Mouse (Mus musculus) C2C12 (cell line): ENCODE data around the gene Ppip5k2. TPM values are rescaled to one million over a fixed set of nuclear protein-coding genes. Genes with fewer than 3 reads are reported as not detected.

Experiments
- H3K27me3 ChIP-seq: one replicate; pipeline ENCODE4 v1.6.1; 2011; ENCODE audit not compliant: control insufficient read depth, insufficient read depth, insufficient read length
- H3K36me3 ChIP-seq: one replicate; pipeline ENCODE4 v1.6.1; 2011; ENCODE audit not compliant: control insufficient read depth, insufficient read depth
- H3K4me3 ChIP-seq: one replicate; pipeline ENCODE4 v1.5.1; 2011; ENCODE audit warnings: mild to moderate bottlenecking, control low read depth; ENCODE audit not compliant: poor library complexity, insufficient read depth, severe bottlenecking
- H3K79me2 ChIP-seq: one replicate; pipeline ENCODE4 v1.6.1; 2011; ENCODE audit not compliant: control insufficient read depth, insufficient read depth
- H3K79me3 ChIP-seq: one replicate; pipeline ENCODE4 v1.6.1; 2011; ENCODE audit warnings: low read depth, control low read depth
- H3ac ChIP-seq: one replicate; pipeline ENCODE3; 2011; ENCODE audit warnings: low read depth; ENCODE audit not compliant: control insufficient read depth, insufficient read length
- CEBPB ChIP-seq: IDR thresholded peaks from one replicate; pipeline ENCODE4 v1.6.1; 2011; ENCODE audit warnings: low read depth, mild to moderate bottlenecking, control low read depth, moderate library complexity
- CTCF ChIP-seq: IDR thresholded peaks from one replicate; pipeline ENCODE4 v1.5.1; 2011; ENCODE audit not compliant: control insufficient read depth, insufficient read depth, insufficient read length
- FOSL1 ChIP-seq: IDR thresholded peaks from one replicate; pipeline ENCODE4 v1.8.0; 2011; ENCODE audit warnings: mild to moderate bottlenecking, low read length; ENCODE audit not compliant: poor library complexity, insufficient read depth, severe bottlenecking
- MAX ChIP-seq: IDR thresholded peaks from one replicate; pipeline ENCODE4 v1.6.1; 2011; ENCODE audit warnings: mild to moderate bottlenecking, control low read depth
- MYOD1 ChIP-seq: IDR thresholded peaks from one replicate; pipeline ENCODE4 v1.6.1; 2011; ENCODE audit warnings: low read depth; ENCODE audit not compliant: control insufficient read depth, insufficient read length
- MYOG ChIP-seq: IDR thresholded peaks from one replicate; pipeline ENCODE4 v1.6.1; 2011; ENCODE audit not compliant: control insufficient read depth, insufficient read length; ENCODE audit errors: extremely low read depth
- USF1 ChIP-seq: IDR thresholded peaks from one replicate; pipeline ENCODE4 v1.6.1; 2011; ENCODE audit warnings: low read depth, mild to moderate bottlenecking, control low read depth, moderate library complexity
- polyA plus RNA-seq: library from polyadenylated mRNA; unstranded; fragments of >200 nt; fragmentation: generic; extraction: Trizol; gene quantifications from one replicate; pipeline ENCODE4 v1.2.1, GENCODE M21; 2012; ENCODE audit warnings: missing spikeins

Ppip5k2 gene
- polyA plus RNA-seq, 1 experiment = 3.8 TPM

DNA sequence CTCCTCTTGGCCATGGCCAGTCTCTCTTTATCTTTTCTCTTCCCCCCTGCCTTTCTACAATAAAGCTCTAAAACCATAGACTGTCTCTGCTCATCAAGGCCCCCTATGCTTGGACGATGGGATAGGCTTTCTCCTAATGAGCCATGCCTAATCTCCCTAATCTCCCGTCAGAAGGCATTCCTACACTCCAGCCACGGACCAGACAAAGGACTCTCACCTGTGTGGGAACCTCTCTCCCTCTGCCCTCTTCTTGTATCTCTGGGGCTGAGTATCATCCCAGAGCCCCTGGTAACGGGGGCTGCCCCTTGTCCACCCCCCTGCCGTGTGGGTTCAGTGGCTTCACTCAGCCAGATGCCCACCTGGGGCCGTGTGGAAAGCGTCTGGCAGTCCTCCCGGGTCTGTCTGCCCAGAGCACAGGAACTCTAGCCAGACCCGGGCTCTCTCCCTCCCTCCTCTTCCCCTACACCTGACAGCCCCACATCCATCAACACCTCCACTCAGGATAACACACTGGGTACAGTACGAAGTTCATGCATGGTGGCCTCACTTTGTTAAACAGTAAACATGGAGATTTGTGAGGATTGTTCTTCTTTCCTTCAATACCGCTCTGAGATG, 71.1 kb downstream of the Ppip5k2 start:
- Histone ChIP-seq H3K27me3 (no peaks in the 10 kb centered on the region), H3K79me3 (no peaks in the 10 kb centered on the region), H3K36me3 (no peaks in the 10 kb centered on the region), H3K4me3 (no peak overlapping the region), H3K79me2 (no peaks in the 10 kb centered on the region), H3ac (no peak overlapping the region)
- TF ChIP-seq CEBPB (no peak), USF1 (no peak), MAX (no peak), FOSL1 (no peak), MYOD1 (no peak), MYOG (no peak), CTCF (no peak)

DNA sequence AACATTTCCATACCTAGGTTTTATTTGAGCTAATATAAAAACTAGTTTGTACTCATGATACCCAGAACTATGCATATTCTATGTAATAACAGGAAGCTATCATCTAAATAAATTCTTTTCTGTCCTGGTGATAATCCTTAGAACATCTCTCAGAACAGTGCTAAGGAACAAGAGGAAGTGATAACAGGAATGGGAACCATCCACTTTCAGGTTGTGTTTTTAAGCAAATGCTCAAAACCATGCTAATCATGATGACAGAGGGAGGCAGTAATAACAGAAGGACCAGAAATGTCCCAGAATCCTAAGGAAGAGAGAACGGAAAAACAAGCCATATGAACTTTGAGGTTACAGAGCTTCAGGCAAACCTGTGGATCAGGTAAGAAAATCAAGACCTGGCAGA, 72.9 kb downstream of the Ppip5k2 start:
- no peaks in the 10 kb centered on the region for H3K79me3 ChIP-seq
- H3ac ChIP-seq = no peak overlapping the region
- H3K4me3 ChIP-seq = no peak overlapping the region
- no peaks in the 10 kb centered on the region for H3K27me3 ChIP-seq
- H3K36me3 ChIP-seq = no peaks in the 10 kb centered on the region
- TF ChIP-seq USF1 = no peak
- no peak for TF ChIP-seq MYOG
- TF ChIP-seq FOSL1 = no peak
- H3K79me2 ChIP-seq = no peaks in the 10 kb centered on the region

- no peak for TF ChIP-seq CTCF
- no peak for TF ChIP-seq CEBPB
- TF ChIP-seq MAX = no peak
- TF ChIP-seq MYOD1 = no peak
- no peak for TF ChIP-seq USF1
- no peak for TF ChIP-seq FOSL1
- no peak for TF ChIP-seq MYOG
- no peaks in the 10 kb centered on the region for H3K79me3 ChIP-seq
- H3K36me3 ChIP-seq = no peaks in the 10 kb centered on the region
- no peaks in the 10 kb centered on the region for H3K27me3 ChIP-seq
- no peaks in the 10 kb centered on the region for H3K79me2 ChIP-seq
- no peak overlapping the region for H3ac ChIP-seq
- H3K4me3 ChIP-seq = no peak overlapping the region
Measured at GRCm38 (mm10) chr1:97693825-97694224, 76.4 kb downstream of the Ppip5k2 start.

- Histone ChIP-seq H3ac (no peak overlapping the region), H3K36me3 (no peaks in the 10 kb centered on the region), H3K4me3 (no peak overlapping the region), H3K79me3 (no peaks in the 10 kb centered on the region), H3K27me3 (no peaks in the 10 kb centered on the region), H3K79me2 (no peaks in the 10 kb centered on the region)
- TF ChIP-seq MYOD1 = no peak
- no peak for TF ChIP-seq FOSL1
- no peak for TF ChIP-seq USF1
- no peak for TF ChIP-seq CTCF
- TF ChIP-seq MAX = no peak
- no peak for TF ChIP-seq MYOG
- no peak for TF ChIP-seq CEBPB
Measured at GRCm38 (mm10) chr1:97688756-97689155, 81.5 kb downstream of the Ppip5k2 start.

DNA sequence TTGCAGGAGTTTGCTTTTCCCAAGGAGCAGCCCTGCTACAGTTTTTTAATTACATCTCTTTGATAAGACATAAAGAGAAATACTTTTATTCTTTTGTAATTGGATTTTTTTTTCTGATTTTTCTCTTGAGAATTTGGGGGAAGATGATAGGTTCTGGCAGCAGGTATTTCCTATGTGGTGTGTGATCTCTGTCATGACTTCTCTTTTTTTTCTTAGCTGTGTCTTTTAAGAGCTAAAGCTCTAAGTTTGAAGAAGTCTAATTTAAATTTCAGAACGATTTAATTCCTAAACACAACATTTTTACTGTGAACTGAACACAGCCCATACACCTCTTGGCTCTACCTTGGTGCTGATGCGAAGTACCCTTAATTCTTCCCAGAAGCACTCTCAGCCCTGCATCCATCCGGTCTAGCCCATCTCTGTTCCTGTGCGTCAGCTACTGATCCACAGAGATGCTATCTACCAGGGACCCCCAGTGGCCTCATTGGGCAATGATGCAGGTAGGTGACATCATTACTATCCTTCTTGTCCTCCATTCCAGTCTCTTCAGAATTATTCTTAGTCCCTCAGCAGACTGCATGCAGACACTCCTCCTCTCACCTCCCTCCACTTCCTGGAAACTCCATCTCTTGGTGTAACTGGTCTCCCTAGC, 93.6 kb downstream of the Ppip5k2 start:
- no peak for TF ChIP-seq MAX
- TF ChIP-seq MYOG = no peak
- TF ChIP-seq FOSL1 = no peak
- no peak for TF ChIP-seq MYOD1
- no peak for TF ChIP-seq CEBPB
- no peak for TF ChIP-seq USF1
- no peak for TF ChIP-seq CTCF
- no peak overlapping the region for H3K4me3 ChIP-seq

DNA sequence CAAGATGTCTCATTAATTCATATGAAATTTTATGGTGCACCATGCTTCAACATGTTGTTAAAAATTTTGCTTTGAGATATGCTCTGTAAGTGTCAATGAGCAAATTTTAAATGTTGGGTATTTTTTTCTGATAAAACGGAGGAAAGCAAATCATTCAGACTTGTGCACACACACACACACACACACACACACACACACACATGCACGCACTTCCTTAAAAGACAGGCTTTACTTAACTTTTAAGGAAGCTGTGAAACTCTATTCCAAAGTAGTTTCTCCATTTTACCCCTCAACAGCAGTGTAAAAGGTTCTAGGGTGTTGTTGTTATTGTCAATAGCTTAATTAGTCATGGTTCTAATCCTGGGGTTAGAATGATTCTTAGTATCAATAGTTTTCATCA, 94.1 kb downstream of the Ppip5k2 start:
- no peak for TF ChIP-seq MYOD1
- no peak for TF ChIP-seq CEBPB
- no peak for TF ChIP-seq FOSL1
- TF ChIP-seq MYOG = no peak
- no peak for TF ChIP-seq USF1
- TF ChIP-seq MAX = no peak
- TF ChIP-seq CTCF = no peak
- H3K79me2 ChIP-seq = no peaks in the 10 kb centered on the region
- H3K79me3 ChIP-seq = no peaks in the 10 kb centered on the region
- no peaks in the 10 kb centered on the region for H3K27me3 ChIP-seq
- no peak overlapping the region for H3K4me3 ChIP-seq
- H3K36me3 ChIP-seq = no peaks in the 10 kb centered on the region
- H3ac ChIP-seq = no peak overlapping the region

More for the DNA sequence above, 93.6 kb downstream of the Ppip5k2 start:
- Histone ChIP-seq H3K79me2 (no peaks in the 10 kb centered on the region), H3ac (no peak overlapping the region), H3K79me3 (no peaks in the 10 kb centered on the region), H3K27me3 (no peaks in the 10 kb centered on the region), H3K36me3 (no peaks in the 10 kb centered on the region)
